Mouse (Mus musculus) activated CD4-positive, CD25-positive, alpha-beta regulatory T cell, adult 4 months (primary cell): ENCODE measurements around the gene Tor1aip1. TPM values are rescaled to one million over a fixed set of nuclear protein-coding genes. Genes with fewer than 3 reads are reported as not detected.

Experiments
- polyA plus RNA-seq, 2 experiments: library from polyadenylated mRNA; unstranded; fragments of 100-300 nt; shearing (Covaris generic); gene quantifications; one replicate each; pipeline ENCODE4 v1.2.1; 2017

The Tor1aip1 gene
- polyA plus RNA-seq, 2 experiments from 2014 or later = 102 to 103 TPM

Other genes starting within 250 kb of the Tor1aip1 start
- gene Qsox1, start 223.6 kb downstream of the Tor1aip1 start, polyA plus RNA-seq = 10 to 100 TPM; 26.9 to 46.2 TPM
- 1 to 10 TPM; 9.6 to 9.7 TPM for gene Cep350, start 63.2 kb downstream of the Tor1aip1 start, polyA plus RNA-seq
- gene Tor1aip2, start 1.1 kb downstream of the Tor1aip1 start, polyA plus RNA-seq = 10 to 100 TPM; 42.7 to 47.7 TPM
- not detected for gene Fam163a, start 168.5 kb upstream of the Tor1aip1 start, polyA plus RNA-seq